Mouse (Mus musculus): ENCODE measurements around the gene Trim75. TPM values are rescaled to one million over a fixed set of nuclear protein-coding genes. Genes with fewer than 3 reads are reported as not detected.

The Trim75 gene
- polyA plus RNA-seq, 1 experiment from 2014 or later = 0.08 TPM

- Histone ChIP-seq H3K27ac (replicated peaks) (no peak overlapping the region), H3K36me3 (no peaks in the 10 kb centered on the region), H3K4me2 (replicated peaks) (no peak overlapping the region), H3K27me3 (no peaks in the 10 kb centered on the region), H3K9ac (no peak overlapping the region), H3K4me3 (replicated peaks) (no peak overlapping the region), H3K4me1 (no peaks in the 10 kb centered on the region), H3K9me3 (replicated peaks) (no peaks in the 10 kb centered on the region)
- 61% methylated on average over 4 of the region's 4 CpGs for WGBS
- ATAC-seq (ENCODE audit: insufficient number of reproducible peaks, low FRiP score, low TSS enrichment, low read depth) = no peak
These were observed 11.3 kb upstream of the Trim75 start for GRCm38 (mm10) chr8:64998806-64999365.

- no peaks in the 10 kb centered on the region for H3K4me1 ChIP-seq
- no peak for ATAC-seq (ENCODE audit: insufficient number of reproducible peaks, low FRiP score, low TSS enrichment, low read depth)
- no peak overlapping the region for H3K9ac ChIP-seq
- H3K36me3 ChIP-seq = no peaks in the 10 kb centered on the region
- no peak overlapping the region for H3K4me3 ChIP-seq (replicated peaks)
- H3K9me3 ChIP-seq (replicated peaks) = no peaks in the 10 kb centered on the region
- no peak overlapping the region for H3K27ac ChIP-seq (replicated peaks)
- no peak overlapping the region for H3K4me2 ChIP-seq (replicated peaks)
- no peaks in the 10 kb centered on the region for H3K27me3 ChIP-seq
- 72% methylated on average over 20 of the region's 20 CpGs for WGBS
These were observed 4.3 kb downstream of the Trim75 start for GRCm38 (mm10) chr8:64983150-64983897.

DNA sequence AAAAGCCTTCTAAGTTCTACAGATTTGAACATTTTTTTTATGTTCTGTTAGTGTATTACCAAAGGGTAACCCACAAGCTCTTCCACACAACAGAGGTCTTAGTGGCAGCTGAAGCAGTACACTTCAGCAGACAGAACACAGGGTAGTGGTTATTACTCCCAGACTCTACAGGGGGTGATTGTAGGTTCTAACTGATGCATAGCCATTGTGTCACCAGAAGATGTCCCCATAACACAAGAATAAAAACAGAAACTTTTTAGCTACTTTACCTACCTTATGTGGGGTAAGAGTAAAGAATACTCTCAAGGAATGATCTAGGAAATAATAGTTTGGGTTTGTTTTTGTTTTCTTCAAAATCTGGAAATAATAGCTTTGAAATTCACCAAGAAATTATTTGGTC lies 24.8 kb downstream of the Trim75 start:
- Histone ChIP-seq H3K27me3 (no peaks in the 10 kb centered on the region), H3K4me1 (no peaks in the 10 kb centered on the region), H3K9me3 (replicated peaks) (no peaks in the 10 kb centered on the region), H3K27ac (replicated peaks) (no peak overlapping the region), H3K9ac (no peak overlapping the region), H3K4me3 (replicated peaks) (no peak overlapping the region), H3K4me2 (replicated peaks) (no peak overlapping the region), H3K36me3 (peaks cover 10% of the 10 kb centered on the region)
- no peak for ATAC-seq (ENCODE audit: insufficient number of reproducible peaks, low FRiP score, low TSS enrichment, low read depth)

GRCm38 (mm10) chr8:64959025-64959424 lies 28.6 kb downstream of the Trim75 start:
- Histone ChIP-seq H3K36me3 (peaks cover 10% of the 10 kb centered on the region), H3K27me3 (no peaks in the 10 kb centered on the region), H3K4me3 (replicated peaks) (no peak overlapping the region), H3K4me1 (no peaks in the 10 kb centered on the region), H3K4me2 (replicated peaks) (no peak overlapping the region), H3K27ac (replicated peaks) (no peak overlapping the region), H3K9ac (no peak overlapping the region), H3K9me3 (replicated peaks) (no peaks in the 10 kb centered on the region)
- WGBS = 79% methylated on average over 9 of the region's 9 CpGs
- no peak for ATAC-seq (ENCODE audit: insufficient number of reproducible peaks, low FRiP score, low TSS enrichment, low read depth)

GRCm38 (mm10) chr8:64952101-64952500 lies 35.5 kb downstream of the Trim75 start:
- 86% methylated on average over 6 of the region's 6 CpGs for WGBS
- Histone ChIP-seq H3K27me3 (no peaks in the 10 kb centered on the region), H3K27ac (replicated peaks) (no peak overlapping the region), H3K9ac (no peak overlapping the region), H3K4me1 (peaks cover 3% of the 10 kb centered on the region; the same call in 1 of the 2 replicates), H3K9me3 (replicated peaks) (no peaks in the 10 kb centered on the region), H3K4me2 (replicated peaks) (no peak overlapping the region), H3K36me3 (no peaks in the 10 kb centered on the region), H3K4me3 (replicated peaks) (no peak overlapping the region)
- ATAC-seq (ENCODE audit: insufficient number of reproducible peaks, low FRiP score, low TSS enrichment, low read depth) = no peak

DNA sequence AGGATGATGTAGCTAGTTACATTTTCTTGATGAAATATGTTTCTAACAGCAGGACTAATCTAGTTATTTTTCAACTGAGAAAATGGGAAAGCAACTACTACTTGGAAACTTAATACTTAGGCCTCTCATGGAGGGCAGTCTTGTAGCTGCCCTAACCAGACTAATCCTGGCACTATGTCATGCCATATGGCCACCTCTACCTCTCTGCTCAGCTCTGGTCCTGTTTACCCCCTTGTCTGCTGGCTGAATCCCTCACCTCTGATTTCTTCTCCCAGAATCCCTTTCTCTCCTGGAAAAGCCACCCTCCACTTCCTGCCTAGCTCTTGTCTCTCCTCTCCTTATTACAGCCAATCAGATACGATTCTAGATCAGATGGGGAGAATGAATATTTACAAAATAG lies 39.3 kb downstream of the Trim75 start:
- no peak overlapping the region for H3K27ac ChIP-seq (replicated peaks)
- H3K9ac ChIP-seq = no peak overlapping the region
- no peaks in the 10 kb centered on the region for H3K9me3 ChIP-seq (replicated peaks)
- 84% methylated on average over 1 of the region's 1 CpGs for WGBS
- peaks cover 7% of the 10 kb centered on the region; the same call in 1 of the 2 replicates for H3K4me1 ChIP-seq
- 0 out of 2 replicates have a peak, but pooled peaks cover 3% of the 10 kb centered on the region for H3K27me3 ChIP-seq
- no peak overlapping the region for H3K4me2 ChIP-seq (replicated peaks)
- ATAC-seq (ENCODE audit: insufficient number of reproducible peaks, low FRiP score, low TSS enrichment, low read depth) = no peak
- no peak overlapping the region for H3K4me3 ChIP-seq (replicated peaks)
- H3K36me3 ChIP-seq = no peaks in the 10 kb centered on the region

DNA sequence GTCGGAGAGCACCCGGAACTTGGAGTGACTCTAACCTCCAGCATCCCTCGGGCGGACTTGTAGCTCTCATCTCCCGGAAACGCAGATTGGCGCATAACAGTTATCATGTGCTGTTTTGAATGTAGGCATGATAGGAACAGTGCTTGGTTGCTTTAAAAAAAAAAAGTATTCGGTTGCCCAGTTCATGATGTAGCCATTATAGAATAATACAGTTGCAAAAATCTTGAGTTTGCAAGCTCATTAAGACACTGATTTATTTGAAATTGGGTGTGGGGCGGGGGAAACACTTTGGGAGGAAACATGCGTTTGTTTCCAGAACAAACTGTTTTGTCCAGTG lies 40.0 kb downstream of the Trim75 start:
- Histone ChIP-seq H3K9ac (peak overlapping the region; percentile 45; the same call in 1 of the 2 replicates), H3K36me3 (no peaks in the 10 kb centered on the region), H3K4me3 (replicated peaks) (peak overlapping the region; percentile 89), H3K9me3 (replicated peaks) (no peaks in the 10 kb centered on the region), H3K27me3 (peaks cover 10% of the 10 kb centered on the region; the same call in 1 of the 2 replicates), H3K4me2 (replicated peaks) (peak overlapping the region; percentile 64), H3K27ac (replicated peaks) (peak overlapping the region; percentile 81), H3K4me1 (peaks cover 7% of the 10 kb centered on the region; the same call in 1 of the 2 replicates)
- ATAC-seq (ENCODE audit: insufficient number of reproducible peaks, low FRiP score, low TSS enrichment, low read depth) = no peak
- WGBS = 9% methylated on average over 10 of the region's 10 CpGs

DNA sequence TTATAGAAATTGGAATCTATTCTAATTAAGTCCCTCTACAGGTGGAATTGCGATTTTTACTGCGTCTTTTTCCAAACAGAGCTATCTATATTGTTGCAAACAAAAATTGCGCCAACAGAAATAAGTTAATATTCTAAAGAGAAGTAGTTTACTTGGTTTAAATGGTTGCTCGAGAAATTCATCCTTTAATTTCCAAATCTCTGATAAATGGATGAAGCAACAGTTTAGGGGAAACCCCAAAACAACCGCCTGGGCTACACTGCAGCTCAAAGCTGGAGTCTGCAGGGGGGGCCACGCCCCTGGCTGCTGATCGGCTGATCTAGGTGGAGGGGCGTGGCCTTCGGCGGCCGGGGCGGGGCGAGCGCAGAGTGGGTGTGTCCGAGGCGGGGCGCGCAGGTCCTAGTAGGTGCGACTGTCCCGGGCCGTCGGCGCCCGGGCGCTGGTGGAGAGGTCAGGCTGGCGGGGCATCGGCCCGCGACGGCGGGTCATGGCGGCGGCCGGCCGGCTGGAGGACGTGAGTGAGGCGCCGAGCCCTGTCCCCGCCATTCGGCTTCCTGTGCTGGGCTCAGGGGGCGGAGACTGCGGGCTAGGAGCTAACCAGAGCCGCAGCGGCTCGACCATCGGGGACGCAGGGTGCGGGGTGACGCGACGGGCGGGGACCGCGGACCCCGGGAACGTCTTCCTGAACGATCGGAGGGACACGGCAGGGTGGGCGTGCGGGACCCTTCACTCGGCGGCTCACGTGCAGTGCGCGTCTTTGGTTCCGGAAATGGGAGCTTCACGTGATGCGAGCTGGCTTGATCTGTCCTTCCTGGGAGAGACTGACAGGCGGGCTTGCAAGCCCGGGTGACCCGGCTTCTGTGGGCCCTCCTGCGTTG lies 40.6 kb downstream of the Trim75 start, which contains the start of gene Tmem192:
Gene Tmem192, plus strand, starts transcription at position 366 of the 878 bp plus-strand sequence.
- H3K9ac ChIP-seq = peak within 1 kb of the TSS; percentile 45
- WGBS = 1% methylated on average over 67 of the region's 73 CpGs
- no peaks in the 10 kb centered on the region for H3K36me3 ChIP-seq
- H3K4me3 ChIP-seq (replicated peaks) = peak within 1 kb of the TSS; percentile 89
- peaks cover 7% of the 10 kb centered on the region; the same call in 1 of the 2 replicates for H3K4me1 ChIP-seq
- H3K4me2 ChIP-seq (replicated peaks) = peak within 1 kb of the TSS; percentile 64
- H3K9me3 ChIP-seq (replicated peaks) = no peaks in the 10 kb centered on the region
- peak within 1 kb of the TSS; percentile 81 for H3K27ac ChIP-seq (replicated peaks)
- peaks cover 14% of the 10 kb centered on the region; the same call in 1 of the 2 replicates for H3K27me3 ChIP-seq
- ATAC-seq (ENCODE audit: insufficient number of reproducible peaks, low FRiP score, low TSS enrichment, low read depth) = peak; percentile 92

DNA sequence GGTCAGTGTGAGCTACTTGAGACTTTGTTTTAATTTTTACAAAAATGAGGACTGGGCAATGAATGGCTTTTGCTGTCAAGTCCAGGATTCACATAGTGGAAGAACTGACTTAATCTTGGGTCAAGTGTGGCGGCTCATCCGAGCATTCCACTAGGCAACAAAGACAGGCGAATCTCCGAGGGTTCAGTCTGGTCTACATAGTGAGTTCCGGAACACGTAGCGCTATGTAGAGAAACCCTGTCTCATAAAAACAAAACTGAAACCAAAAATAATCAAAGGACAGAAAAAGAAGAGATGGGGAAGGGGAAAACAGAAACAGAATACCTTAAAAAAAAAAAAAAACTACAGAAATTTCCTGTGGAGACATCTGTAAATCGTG lies 41.2 kb downstream of the Trim75 start:
- peaks cover 14% of the 10 kb centered on the region; the same call in 1 of the 2 replicates for H3K27me3 ChIP-seq
- H3K4me1 ChIP-seq = peaks cover 7% of the 10 kb centered on the region; the same call in 1 of the 2 replicates
- H3K27ac ChIP-seq (replicated peaks) = no peak overlapping the region
- H3K4me3 ChIP-seq (replicated peaks) = peak overlapping the region; percentile 89
- peak overlapping the region; percentile 64 for H3K4me2 ChIP-seq (replicated peaks)
- H3K36me3 ChIP-seq = no peaks in the 10 kb centered on the region
- H3K9ac ChIP-seq = no peak overlapping the region
- no peaks in the 10 kb centered on the region for H3K9me3 ChIP-seq (replicated peaks)
- ATAC-seq (ENCODE audit: insufficient number of reproducible peaks, low FRiP score, low TSS enrichment, low read depth) = no peak
- WGBS = 51% methylated on average over 8 of the region's 8 CpGs

DNA sequence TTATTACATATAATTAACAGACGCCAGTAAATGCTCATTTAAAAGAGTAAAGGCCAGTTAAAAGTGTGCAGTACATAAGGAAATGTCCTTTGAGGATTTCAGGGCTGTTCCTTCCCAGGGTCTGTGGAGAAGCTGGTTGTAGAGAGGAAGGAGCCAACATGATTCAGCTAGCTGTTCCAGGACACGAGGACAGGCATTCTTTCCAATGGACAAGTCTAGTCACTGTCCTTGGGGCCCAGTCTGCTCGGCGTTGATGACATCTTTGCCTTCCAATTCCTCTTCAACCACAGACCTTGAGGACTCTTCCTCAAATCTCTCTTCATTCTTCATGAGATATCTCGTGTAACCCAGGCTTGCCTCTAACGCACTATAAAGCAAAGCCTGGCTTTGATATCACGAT lies 42.0 kb downstream of the Trim75 start:
- Histone ChIP-seq H3K4me2 (replicated peaks) (no peak overlapping the region), H3K9ac (no peak overlapping the region), H3K36me3 (no peaks in the 10 kb centered on the region), H3K27ac (replicated peaks) (no peak overlapping the region), H3K27me3 (peaks cover 14% of the 10 kb centered on the region; the same call in 1 of the 2 replicates), H3K4me3 (replicated peaks) (no peak overlapping the region), H3K9me3 (replicated peaks) (no peaks in the 10 kb centered on the region), H3K4me1 (peaks cover 7% of the 10 kb centered on the region; the same call in 1 of the 2 replicates)
- WGBS = 58% methylated on average over 7 of the region's 7 CpGs
- no peak for ATAC-seq (ENCODE audit: insufficient number of reproducible peaks, low FRiP score, low TSS enrichment, low read depth)

DNA sequence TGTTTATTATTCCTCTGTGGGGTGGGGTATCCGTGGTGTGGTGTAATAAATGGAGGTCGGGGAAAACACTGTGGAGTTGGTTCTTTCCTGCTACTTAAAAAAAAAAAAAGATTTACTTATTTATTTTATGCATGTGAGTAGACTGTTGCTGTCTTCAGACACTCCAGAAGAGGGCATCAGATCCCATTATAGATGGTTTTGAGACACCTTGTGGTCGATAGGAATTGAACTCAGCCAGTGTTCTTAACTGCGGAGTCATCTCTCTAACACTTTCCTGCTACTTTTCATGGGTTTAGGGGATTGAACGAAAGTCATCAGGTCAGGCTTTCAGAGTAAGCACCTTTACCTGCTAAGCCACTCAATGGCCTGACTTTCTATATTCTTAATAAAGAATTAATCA lies 42.8 kb downstream of the Trim75 start:
- ATAC-seq (ENCODE audit: insufficient number of reproducible peaks, low FRiP score, low TSS enrichment, low read depth) = no peak
- Histone ChIP-seq H3K27ac (replicated peaks) (no peak overlapping the region), H3K36me3 (no peaks in the 10 kb centered on the region), H3K9ac (no peak overlapping the region), H3K4me2 (replicated peaks) (no peak overlapping the region), H3K4me1 (peaks cover 7% of the 10 kb centered on the region; the same call in 1 of the 2 replicates), H3K9me3 (replicated peaks) (no peaks in the 10 kb centered on the region), H3K27me3 (peaks cover 14% of the 10 kb centered on the region; the same call in 1 of the 2 replicates), H3K4me3 (replicated peaks) (no peak overlapping the region)
- 22% methylated on average over 5 of the region's 5 CpGs for WGBS

All from embryonic facial prominence, embryonic 15.5 days (tissue).